Mouse (Mus musculus): Measurements from ENCODE around the gene Isoc2a.
A peak's percentile ranks its signal among the peaks of the same experiment; 100 is the strongest.

DNA sequence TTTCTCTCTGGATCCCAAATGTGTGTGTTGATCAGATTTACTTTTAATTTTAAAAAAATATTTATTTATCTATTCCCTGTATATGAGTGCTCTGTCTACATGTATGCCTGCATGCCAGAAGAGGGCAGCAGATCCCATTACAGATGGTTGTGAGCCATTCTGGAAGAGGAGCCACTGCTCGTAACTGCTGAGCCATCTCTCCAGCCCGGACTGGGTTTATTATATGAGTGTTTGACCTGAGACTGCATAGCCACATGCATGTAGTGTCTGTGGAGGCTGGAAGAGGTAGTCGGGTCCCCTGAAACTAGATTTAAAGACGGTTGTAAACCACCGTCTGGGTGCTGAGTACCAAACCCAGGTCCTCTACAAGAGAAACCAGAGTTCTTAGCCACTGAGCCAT is 11.9 kb upstream of the Isoc2a start:
- TF ChIP-seq CTCF (IDR thresholded peaks at IDR 0.05; ENCODE audit: low read depth, low read length) (peak; percentile 39), EP300 (IDR thresholded peaks at IDR 0.05; ENCODE audit: insufficient read depth, low read depth, low read length) (no peak)
